Mouse (Mus musculus): ENCODE results near the gene Alox5ap. TPM values are rescaled to one million over a fixed set of nuclear protein-coding genes. Genes with fewer than 3 reads are reported as not detected.

Gene Alox5ap
- 0.27 TPM for polyA plus RNA-seq (2017; shearing (Covaris generic))

DNA sequence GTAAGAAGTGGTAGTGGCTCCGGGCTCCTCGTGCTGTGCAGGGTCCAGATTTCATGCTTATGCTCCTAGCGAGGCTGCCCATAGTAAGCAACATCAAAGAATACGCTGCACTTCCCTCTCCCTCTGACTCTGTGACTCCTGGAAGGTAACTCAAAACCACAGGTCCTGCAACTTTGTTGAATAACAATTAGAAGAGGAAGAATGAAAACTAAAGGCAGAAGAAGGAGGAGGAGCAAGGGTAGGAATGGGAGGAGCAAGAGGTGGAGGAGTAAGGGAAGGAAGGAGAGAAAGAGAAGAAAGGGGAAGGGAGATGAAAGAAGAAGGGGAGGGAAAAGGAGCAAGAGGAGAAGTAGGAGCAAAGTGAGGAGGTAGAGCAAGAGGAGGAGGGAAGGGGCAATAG, at the start of gene Alox5ap:
Gene Alox5ap, plus strand, starts transcription at position 363 of the 400 bp plus-strand sequence.

Other genes starting within 250 kb of the Alox5ap start
- 54.7 TPM for gene Uspl1, start 80.4 kb upstream of the Alox5ap start, polyA plus RNA-seq (2017; shearing (Covaris generic))
- gene Hmgb1, start 80.3 kb upstream of the Alox5ap start, polyA plus RNA-seq (2017; shearing (Covaris generic)): 236 TPM
- gene Medag, start 147.0 kb downstream of the Alox5ap start, polyA plus RNA-seq (2017; shearing (Covaris generic)): not detected
- not detected for gene Tex26, start 174.9 kb downstream of the Alox5ap start, polyA plus RNA-seq (2017; shearing (Covaris generic))

Data from naive thymus-derived CD4-positive, alpha-beta T cell, adult 5 months (primary cell).